Mouse (Mus musculus) kidney, postnatal 14 days (tissue): ENCODE results near the gene Plce1.

Experiments used
- DNase-seq: peaks from one replicate; pipeline ENCODE4 v3.0.0; 2022; ENCODE audit warnings: mixed read lengths

Plce1 gene

GRCm38 (mm10) chr19:38589941-38590340, 109.0 kb downstream of the Plce1 start:
- no peak for DNase-seq

GRCm38 (mm10) chr19:38592566-38593224, 111.8 kb downstream of the Plce1 start:
- DNase-seq = no peak

- DNase-seq = no peak
Measured at GRCm38 (mm10) chr19:38593225-38593897, 112.5 kb downstream of the Plce1 start.

GRCm38 (mm10) chr19:38596096-38596495, 115.2 kb downstream of the Plce1 start:
- DNase-seq = no peak

GRCm38 (mm10) chr19:38597392-38597791, 116.5 kb downstream of the Plce1 start:
- DNase-seq = no peak

GRCm38 (mm10) chr19:38599001-38599400, 118.1 kb downstream of the Plce1 start:
- DNase-seq = no peak

- DNase-seq = no peak
Measured at GRCm38 (mm10) chr19:38601127-38601526, 120.2 kb downstream of the Plce1 start.

GRCm38 (mm10) chr19:38602811-38603210, 121.9 kb downstream of the Plce1 start:
- DNase-seq = peak; percentile 32

- no peak for DNase-seq
Measured at GRCm38 (mm10) chr19:38607236-38607635, 126.3 kb downstream of the Plce1 start.

GRCm38 (mm10) chr19:38608951-38609654, 128.2 kb downstream of the Plce1 start:
- DNase-seq = no peak

- DNase-seq = no peak
Measured at GRCm38 (mm10) chr19:38610291-38610690, 129.4 kb downstream of the Plce1 start.

GRCm38 (mm10) chr19:38610809-38611208, 129.9 kb downstream of the Plce1 start:
- no peak for DNase-seq

- DNase-seq = no peak
Measured at GRCm38 (mm10) chr19:38614067-38614675, 133.3 kb downstream of the Plce1 start.

- no peak for DNase-seq
Measured at GRCm38 (mm10) chr19:38615356-38615755, 134.4 kb downstream of the Plce1 start.

GRCm38 (mm10) chr19:38620134-38620533, 139.2 kb downstream of the Plce1 start:
- no peak for DNase-seq

- no peak for DNase-seq
Measured at GRCm38 (mm10) chr19:38621546-38621945, 140.6 kb downstream of the Plce1 start.

GRCm38 (mm10) chr19:38626246-38627015, 145.5 kb downstream of the Plce1 start:
- DNase-seq = no peak

GRCm38 (mm10) chr19:38627075-38627768, 146.3 kb downstream of the Plce1 start:
- DNase-seq = no peak

- no peak for DNase-seq
Measured at GRCm38 (mm10) chr19:38632251-38632650, 151.3 kb downstream of the Plce1 start.

- no peak for DNase-seq
Measured at GRCm38 (mm10) chr19:38633306-38633705, 152.4 kb downstream of the Plce1 start.

GRCm38 (mm10) chr19:38639050-38639449, 158.1 kb downstream of the Plce1 start:
- DNase-seq = no peak

- DNase-seq = peak; percentile 19
Measured at GRCm38 (mm10) chr19:38639805-38640204, 158.9 kb downstream of the Plce1 start.
